Mouse (Mus musculus) midbrain, embryonic 14.5 days (tissue): ENCODE measurements around the gene Kcnn1. TPM values are rescaled to one million over a fixed set of nuclear protein-coding genes. Genes with fewer than 3 reads are reported as not detected.
A peak's percentile ranks its signal among the peaks of the same experiment; 100 is the strongest.

Experiments used
- ATAC-seq: fragments of 200-750 bp; cut with Nextera tagmentation; 2 replicates; pipeline ENCODE4 v1.8.0; 2017; ENCODE audit warnings: moderate number of reproducible peaks, moderate library complexity; ENCODE audit not compliant: low FRiP score, low TSS enrichment
- DNase-seq: peaks from one replicate; pipeline ENCODE4 v3.0.0-alpha.2; 2015
- H3K27ac ChIP-seq: fragments of 300-500 bp; sonication (generic); replicated peaks from 2 replicates; pipeline ENCODE4 v1.5.1; 2014; ENCODE audit warnings: mild to moderate bottlenecking, low read depth, low read length, moderate library complexity
- H3K27me3 ChIP-seq: fragments of 300-500 bp; sonication (generic); 2 replicates; pipeline ENCODE4 v1.6.1; 2014; ENCODE audit warnings: low read length, control low read depth, mixed read lengths; ENCODE audit not compliant: control insufficient read depth, insufficient read depth
- H3K36me3 ChIP-seq: fragments of 300-500 bp; sonication (generic); 2 replicates; pipeline ENCODE4 v1.6.1; 2014; ENCODE audit warnings: low read length, control low read depth; ENCODE audit not compliant: control insufficient read depth, insufficient read depth
- H3K4me1 ChIP-seq: fragments of 300-500 bp; sonication (generic); 2 replicates; pipeline ENCODE4 v1.6.1; 2014; ENCODE audit warnings: mild to moderate bottlenecking, antibody characterized with exemption, low read length, control low read depth; ENCODE audit not compliant: control insufficient read depth, insufficient read depth
- H3K4me2 ChIP-seq: fragments of 300-500 bp; sonication (generic); 2 replicates; pipeline ENCODE4 v1.6.1; 2014; ENCODE audit warnings: mild to moderate bottlenecking, low read length, moderate library complexity
- H3K4me3 ChIP-seq: fragments of 300-500 bp; sonication (generic); replicated peaks from 2 replicates; pipeline ENCODE4 v1.5.1; 2014; ENCODE audit warnings: low read depth, low read length
- H3K9ac ChIP-seq: fragments of 300-500 bp; sonication (generic); replicated peaks from 2 replicates; pipeline ENCODE4 v1.6.1; 2014; ENCODE audit warnings: mild to moderate bottlenecking, low read length, moderate library complexity
- H3K9me3 ChIP-seq: fragments of 300-500 bp; sonication (generic); 2 replicates; pipeline ENCODE4 v1.6.1; 2016; ENCODE audit warnings: low read length, control low read depth, mixed read lengths; ENCODE audit not compliant: control insufficient read depth
- WGBS: fragments of 180-500 bp; shearing (Covaris S2); extraction: QIAGEN DNeasy Blood & Tissue Kit; methylation state at CpG from one replicate; pipeline ENCODE4 v1.1.7; 2014; 5-methylcytosine and 5-hydroxymethylcytosine counted together
- polyA plus RNA-seq: library from polyadenylated mRNA; unstranded; fragments of >200 nt; fragmentation: Nextera tagmentation; extraction: Ambion mirVana; gene quantifications from 2 replicates; pipeline ENCODE4 v1.2.1, GENCODE M21; 2014

Gene Kcnn1
- polyA plus RNA-seq, 1 experiment from 2014 or later = 16.0 TPM

GRCm38 (mm10) chr8:70843941-70844340 is 19.1 kb downstream of the Kcnn1 start:
- Histone ChIP-seq H3K27ac (no peak overlapping the region), H3K9me3 (no peaks in the 10 kb centered on the region), H3K4me1 (0 out of 2 replicates have a peak, but pooled peaks cover 3% of the 10 kb centered on the region), H3K27me3 (no peaks in the 10 kb centered on the region), H3K9ac (no peak overlapping the region), H3K36me3 (peaks cover 13% of the 10 kb centered on the region; the same call in 1 of the 2 replicates), H3K4me2 (no peak overlapping the region), H3K4me3 (no peak overlapping the region)
- 90% methylated on average over 8 of the region's 8 CpGs for WGBS
- ATAC-seq = no peak
- no peak for DNase-seq

GRCm38 (mm10) chr8:70843214-70843773 is 19.8 kb downstream of the Kcnn1 start:
- Histone ChIP-seq H3K36me3 (peaks cover 13% of the 10 kb centered on the region; the same call in 1 of the 2 replicates), H3K9me3 (no peaks in the 10 kb centered on the region), H3K4me1 (0 out of 2 replicates have a peak, but pooled peaks cover 7% of the 10 kb centered on the region), H3K9ac (no peak overlapping the region), H3K27me3 (no peaks in the 10 kb centered on the region), H3K4me3 (no peak overlapping the region), H3K27ac (no peak overlapping the region), H3K4me2 (no peak overlapping the region)
- ATAC-seq (no peak), DNase-seq (no peak)
- WGBS = 83% methylated on average over 5 of the region's 5 CpGs

GRCm38 (mm10) chr8:70842484-70842883 is 20.6 kb downstream of the Kcnn1 start:
- Histone ChIP-seq H3K4me3 (no peak overlapping the region), H3K27ac (no peak overlapping the region), H3K9me3 (no peaks in the 10 kb centered on the region), H3K4me1 (0 out of 2 replicates have a peak, but pooled peaks cover 7% of the 10 kb centered on the region), H3K9ac (no peak overlapping the region), H3K36me3 (peaks cover 7% of the 10 kb centered on the region; the same call in 1 of the 2 replicates), H3K27me3 (no peaks in the 10 kb centered on the region), H3K4me2 (no peak overlapping the region)
- no peak for DNase-seq
- 71% methylated on average over 25 of the region's 25 CpGs for WGBS
- ATAC-seq = no peak

- ATAC-seq = no peak
- 39% methylated on average over 22 of the region's 22 CpGs for WGBS
Observed at GRCm38 (mm10) chr8:70841147-70842072, 21.6 kb downstream of the Kcnn1 start.

GRCm38 (mm10) chr8:70840590-70840989 is 22.5 kb downstream of the Kcnn1 start:
- Histone ChIP-seq H3K27me3 (no peaks in the 10 kb centered on the region), H3K9ac (no peak overlapping the region), H3K36me3 (0 out of 2 replicates have a peak, but pooled peaks cover 2% of the 10 kb centered on the region), H3K9me3 (no peaks in the 10 kb centered on the region), H3K4me1 (0 out of 2 replicates have a peak, but pooled peaks cover 7% of the 10 kb centered on the region), H3K4me2 (no peak overlapping the region), H3K4me3 (no peak overlapping the region), H3K27ac (peak overlapping the region; percentile 41; the same call in 1 of the 2 replicates)
- 60% methylated on average over 10 of the region's 10 CpGs for WGBS
- no peak for ATAC-seq
- DNase-seq = no peak

More at GRCm38 (mm10) chr8:70841147-70842072, 21.6 kb downstream of the Kcnn1 start:
- peak; percentile 93 for DNase-seq
- H3K27ac ChIP-seq = peak overlapping the region; percentile 41; the same call in 1 of the 2 replicates
- no peak overlapping the region for H3K4me2 ChIP-seq
- H3K36me3 ChIP-seq = peaks cover 3% of the 10 kb centered on the region; the same call in 1 of the 2 replicates
- H3K4me1 ChIP-seq = 0 out of 2 replicates have a peak, but pooled peaks cover 7% of the 10 kb centered on the region
- H3K9ac ChIP-seq = no peak overlapping the region
- H3K4me3 ChIP-seq = no peak overlapping the region
- H3K27me3 ChIP-seq = no peaks in the 10 kb centered on the region
- H3K9me3 ChIP-seq = no peaks in the 10 kb centered on the region

- H3K9ac ChIP-seq = peak within 1 kb of the TSS; percentile 67
- 3% methylated on average over 55 of the region's 55 CpGs for WGBS
- ATAC-seq = peak; percentile 95
Observed at GRCm38 (mm10) chr8:70839408-70840351, 23.4 kb downstream of the Kcnn1 start, which contains the start of gene Arrdc2. Arrdc2 (minus strand) TSS chr8:70839720.

GRCm38 (mm10) chr8:70838654-70839407 is 24.2 kb downstream of the Kcnn1 start:
- ATAC-seq (peak; percentile 53), DNase-seq (no peak)
- no peaks in the 10 kb centered on the region for H3K27me3 ChIP-seq
- H3K4me2 ChIP-seq = peak overlapping the region; percentile 75
- H3K9me3 ChIP-seq = no peaks in the 10 kb centered on the region
- peak overlapping the region; percentile 84 for H3K27ac ChIP-seq
- 0 out of 2 replicates have a peak, but pooled peaks cover 2% of the 10 kb centered on the region for H3K36me3 ChIP-seq
- H3K9ac ChIP-seq = peak overlapping the region; percentile 67
- H3K4me3 ChIP-seq = peak overlapping the region; percentile 65
- H3K4me1 ChIP-seq = 0 out of 2 replicates have a peak, but pooled peaks cover 7% of the 10 kb centered on the region
- 2% methylated on average over 66 of the region's 66 CpGs for whole genome bisulfite sequencing

More at GRCm38 (mm10) chr8:70839408-70840351, 23.4 kb downstream of the Kcnn1 start, which contains the start of gene Arrdc2:
- H3K4me1 ChIP-seq = 0 out of 2 replicates have a peak, but pooled peaks cover 7% of the 10 kb centered on the region
- H3K9me3 ChIP-seq = no peaks in the 10 kb centered on the region
- H3K27ac ChIP-seq = peak within 1 kb of the TSS; percentile 84
- peak; percentile 99 for DNase-seq
- peak within 1 kb of the TSS; percentile 75 for H3K4me2 ChIP-seq
- peak within 1 kb of the TSS; percentile 65 for H3K4me3 ChIP-seq
- H3K36me3 ChIP-seq = 0 out of 2 replicates have a peak, but pooled peaks cover 2% of the 10 kb centered on the region
- no peaks in the 10 kb centered on the region for H3K27me3 ChIP-seq
